Mouse (Mus musculus) intestine, embryonic 16.5 days (tissue): ENCODE measurements around the gene Kcnk4. TPM values are rescaled to one million over a fixed set of nuclear protein-coding genes. Genes with fewer than 3 reads are reported as not detected.

Experiments
- ATAC-seq: fragments of 200-750 bp; cut with Nextera tagmentation; 2 replicates; pipeline ENCODE4 v1.8.0; 2017; ENCODE audit warnings: moderate TSS enrichment, moderate library complexity
- H3K27ac ChIP-seq: fragments of 300-500 bp; sonication (generic); 2 replicates; pipeline ENCODE4 v1.5.1; 2014; ENCODE audit warnings: mild to moderate bottlenecking, low read length
- H3K27me3 ChIP-seq: fragments of 300-500 bp; sonication (generic); replicated peaks from 2 replicates; pipeline ENCODE4 v1.6.1; 2014; ENCODE audit warnings: low read length, control low read depth, mixed read lengths; ENCODE audit not compliant: control insufficient read depth, insufficient read depth
- H3K36me3 ChIP-seq: fragments of 300-500 bp; sonication (generic); 2 replicates; pipeline ENCODE4 v1.6.1; 2014; ENCODE audit warnings: low read length, control low read depth; ENCODE audit not compliant: control insufficient read depth, insufficient read depth
- H3K4me1 ChIP-seq: fragments of 300-500 bp; sonication (generic); 2 replicates; pipeline ENCODE4 v1.6.1; 2014; ENCODE audit warnings: low read length, control low read depth, mixed read lengths; ENCODE audit not compliant: control insufficient read depth, insufficient read depth
- H3K4me2 ChIP-seq: fragments of 300-500 bp; sonication (generic); 2 replicates; pipeline ENCODE4 v1.6.1; 2014; ENCODE audit warnings: low read depth, low read length, control low read depth
- H3K4me3 ChIP-seq: fragments of 300-500 bp; sonication (generic); 2 replicates; pipeline ENCODE4 v1.5.1; 2014; ENCODE audit warnings: mild to moderate bottlenecking, low read length
- H3K9ac ChIP-seq: fragments of 300-500 bp; sonication (generic); 2 replicates; pipeline ENCODE4 v1.6.1; 2014; ENCODE audit warnings: low read depth, low read length
- H3K9me3 ChIP-seq: fragments of 300-500 bp; sonication (generic); 2 replicates; pipeline ENCODE4 v1.6.1; 2016; ENCODE audit warnings: low read length, control low read depth; ENCODE audit not compliant: control insufficient read depth
- WGBS: fragments of 180-500 bp; shearing (Covaris S2); extraction: QIAGEN DNeasy Blood & Tissue Kit; methylation state at CpG from one replicate; pipeline ENCODE4 v1.1.7; 2014; 5-methylcytosine and 5-hydroxymethylcytosine counted together
- microRNA-seq: library from miRNA; unstranded; fragments of <30 nt; microRNA quantifications from one replicate; pipeline ENCODE4, GENCODE M21; 2016
- polyA plus RNA-seq: library from polyadenylated mRNA; unstranded; fragments of >200 nt; fragmentation: Nextera tagmentation; extraction: Ambion mirVana; gene quantifications from 2 replicates; pipeline ENCODE4 v1.2.1, GENCODE M21; 2015

Kcnk4 gene
- polyA plus RNA-seq, 1 experiment from 2014 or later: 0.48 TPM

- no peak overlapping the region for H3K9ac ChIP-seq
- no peak overlapping the region for H3K4me3 ChIP-seq
- no peaks in the 10 kb centered on the region for H3K4me1 ChIP-seq
- H3K27ac ChIP-seq: no peak overlapping the region
- peaks cover 3% of the 10 kb centered on the region; the same call in 1 of the 2 replicates for H3K9me3 ChIP-seq
- ATAC-seq: no peak
- H3K4me2 ChIP-seq: no peak overlapping the region
- H3K36me3 ChIP-seq: no peaks in the 10 kb centered on the region
- 83% methylated on average over 6 of the region's 6 CpGs for whole genome bisulfite sequencing
- H3K27me3 ChIP-seq: no peaks in the 10 kb centered on the region
These were observed 58.5 kb downstream of the Kcnk4 start for GRCm38 (mm10) chr19:6875834-6876233.

GRCm38 (mm10) chr19:6874257-6874656 is 60.1 kb downstream of the Kcnk4 start:
- Histone ChIP-seq H3K27ac (no peak overlapping the region), H3K4me2 (no peak overlapping the region), H3K4me3 (no peak overlapping the region), H3K27me3 (no peaks in the 10 kb centered on the region), H3K9ac (no peak overlapping the region), H3K9me3 (no peaks in the 10 kb centered on the region), H3K4me1 (no peaks in the 10 kb centered on the region), H3K36me3 (no peaks in the 10 kb centered on the region)
- no peak for ATAC-seq
- WGBS: 62% methylated on average over 1 of the region's 1 CpGs

Small RNA genes within 50 kb of the gene (microRNA-seq; reads per million reads assigned to microRNA genes)
- gene Mir6990: 3.6 reads per million, percentile 10 among the genes with 10 or more reads in this experiment

Other genes with a start within 250 kb of the Kcnk4 start
- 20.5 and 20.7 TPM in 2 replicates for gene Rps6ka4, start 93.9 kb downstream of the Kcnk4 start, polyA plus RNA-seq
- 1.1 and 1.3 TPM in 2 replicates for gene Ccdc88b, start 76.3 kb downstream of the Kcnk4 start, polyA plus RNA-seq
- 97.6 and 111 TPM in 2 replicates for gene Trmt112, start 24.8 kb downstream of the Kcnk4 start, polyA plus RNA-seq
- gene Prdx5, start 24.4 kb downstream of the Kcnk4 start, polyA plus RNA-seq: 234 and 241 TPM in 2 replicates
- 41.7 and 47.7 TPM in 2 replicates for gene Esrra, start 12.7 kb downstream of the Kcnk4 start, polyA plus RNA-seq
- gene Catsperz, start 9.1 kb downstream of the Kcnk4 start, polyA plus RNA-seq: 0.73 and 1.4 TPM in 2 replicates
- gene Bad, start 7.3 kb upstream of the Kcnk4 start, polyA plus RNA-seq: 77.7 and 80.5 TPM in 2 replicates
- 20.6 and 21.1 TPM in 2 replicates for gene Gpr137, start 8.0 kb upstream of the Kcnk4 start, polyA plus RNA-seq
- gene Ppp1r14b, start 40.5 kb upstream of the Kcnk4 start, polyA plus RNA-seq: 57.9 and 58.2 TPM in 2 replicates
- 198 and 222 TPM in 2 replicates for gene Plcb3, start 42.0 kb upstream of the Kcnk4 start, polyA plus RNA-seq
- gene Fkbp2, start 46.0 kb upstream of the Kcnk4 start, polyA plus RNA-seq: 176 and 195 TPM in 2 replicates
- 18.3 and 21.5 TPM in 2 replicates for gene Vegfb, start 53.1 kb upstream of the Kcnk4 start, polyA plus RNA-seq
- 26.9 and 29.5 TPM in 2 replicates for gene Dnajc4, start 58.1 kb upstream of the Kcnk4 start, polyA plus RNA-seq
- 33.0 and 40.2 TPM in 2 replicates for gene Nudt22, start 61.6 kb upstream of the Kcnk4 start, polyA plus RNA-seq
- 8.9 and 9.5 TPM in 2 replicates for gene Trpt1, start 61.6 kb upstream of the Kcnk4 start, polyA plus RNA-seq
- 13.0 and 14.4 TPM in 2 replicates for gene Fermt3, start 85.0 kb upstream of the Kcnk4 start, polyA plus RNA-seq
- 194 and 208 TPM in 2 replicates for gene Stip1, start 105.5 kb upstream of the Kcnk4 start, polyA plus RNA-seq
- 11.6 and 13.1 TPM in 2 replicates for gene Macrod1, start 122.3 kb upstream of the Kcnk4 start, polyA plus RNA-seq
- gene Flrt1, start 171.2 kb upstream of the Kcnk4 start, polyA plus RNA-seq: 1.6 and 1.9 TPM in 2 replicates